Mouse (Mus musculus) liver, embryonic 14.5 days (tissue): ENCODE data around the gene Ptcd3.

ENCODE experiments used
- CTCF ChIP-seq: IDR thresholded peaks from 2 replicates; pipeline ENCODE4 v1.5.1; 2016; ENCODE audit warnings: antibody characterized with exemption, low read depth, control low read depth
- EP300 ChIP-seq: IDR thresholded peaks from 2 replicates; pipeline ENCODE4 v1.6.1; 2016; ENCODE audit warnings: antibody characterized with exemption, low read depth

DNA sequence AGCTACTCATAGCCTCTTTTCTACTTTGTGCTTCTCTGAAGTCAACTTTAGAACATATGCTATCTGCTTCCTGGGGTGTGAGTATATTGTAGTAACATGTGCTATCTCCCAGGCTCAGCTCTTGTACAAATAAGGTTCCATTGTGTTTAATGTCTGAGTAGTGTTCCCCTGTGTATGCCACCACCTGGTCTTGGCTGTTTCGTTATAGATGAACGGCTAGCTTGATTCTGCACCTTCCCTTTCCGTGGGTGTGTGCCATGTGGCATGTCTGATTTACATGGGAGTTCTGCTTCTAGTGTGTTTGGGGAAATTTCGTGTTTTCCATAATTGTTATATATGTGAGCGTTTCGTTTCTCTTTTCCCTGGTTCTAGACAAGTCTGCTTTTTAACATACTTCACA is 36.6 kb upstream of the Ptcd3 start:
- no peak for TF ChIP-seq EP300
- no peak for TF ChIP-seq CTCF
